Mouse (Mus musculus) ovary, postnatal 14 days (tissue): ENCODE measurements around the gene Gm10428.
A peak's percentile ranks its signal among the peaks of the same experiment; 100 is the strongest.

Experiments used
- DNase-seq: peaks from one replicate; pipeline ENCODE4 v3.0.0; 2022; ENCODE audit warnings: low spot score

The Gm10428 gene

DNA sequence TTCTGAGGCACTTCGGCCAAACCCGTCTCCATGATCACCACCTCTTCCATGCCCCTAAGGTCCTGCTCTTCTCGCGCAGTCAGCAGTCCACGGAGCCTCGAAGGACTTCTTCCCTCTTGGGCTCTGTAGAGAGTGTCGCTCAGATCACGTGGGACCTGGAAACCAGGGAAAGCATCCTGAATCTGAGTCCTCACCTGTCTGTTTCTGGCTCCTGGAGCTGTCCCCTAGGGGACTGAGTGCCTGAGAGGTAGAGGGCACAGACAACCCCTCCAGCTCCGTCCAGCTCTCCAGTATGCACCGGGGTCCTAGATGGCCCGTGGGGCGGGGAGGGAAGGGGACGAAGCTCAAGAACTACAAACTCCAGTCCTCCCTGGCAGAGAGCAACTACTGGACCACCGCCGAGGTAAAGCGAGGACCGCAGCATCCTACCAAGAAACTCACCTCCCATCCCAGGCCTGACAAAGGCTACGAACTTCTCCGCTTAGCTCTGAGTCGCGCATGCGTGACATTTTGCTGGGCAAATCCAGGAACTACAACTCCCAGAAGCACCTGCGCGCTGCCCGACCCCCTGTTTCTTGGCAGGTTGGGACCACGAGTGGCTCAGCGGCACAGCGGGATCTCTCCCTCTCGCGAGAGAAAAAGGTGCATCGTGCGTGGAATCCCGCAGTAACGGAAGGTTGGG lies 36.2 kb downstream of the Gm10428 start, which contains the start of gene Zfp286:
Gene Zfp286 (minus strand): TSS at position 528 of the 682 bp plus-strand sequence.
- peak; percentile 75 for DNase-seq

- no peak for DNase-seq
Observed at GRCm38 (mm10) chr11:62789617-62789936, 36.7 kb downstream of the Gm10428 start.
